Mouse (Mus musculus): Measurements from ENCODE around the gene Upk3bl.
"Not testable (repeated sequence)": the region's sequence is repeated elsewhere in the genome, so short reads cannot be mapped to it uniquely, and the experiment has no call there.

Gene Upk3bl

DNA sequence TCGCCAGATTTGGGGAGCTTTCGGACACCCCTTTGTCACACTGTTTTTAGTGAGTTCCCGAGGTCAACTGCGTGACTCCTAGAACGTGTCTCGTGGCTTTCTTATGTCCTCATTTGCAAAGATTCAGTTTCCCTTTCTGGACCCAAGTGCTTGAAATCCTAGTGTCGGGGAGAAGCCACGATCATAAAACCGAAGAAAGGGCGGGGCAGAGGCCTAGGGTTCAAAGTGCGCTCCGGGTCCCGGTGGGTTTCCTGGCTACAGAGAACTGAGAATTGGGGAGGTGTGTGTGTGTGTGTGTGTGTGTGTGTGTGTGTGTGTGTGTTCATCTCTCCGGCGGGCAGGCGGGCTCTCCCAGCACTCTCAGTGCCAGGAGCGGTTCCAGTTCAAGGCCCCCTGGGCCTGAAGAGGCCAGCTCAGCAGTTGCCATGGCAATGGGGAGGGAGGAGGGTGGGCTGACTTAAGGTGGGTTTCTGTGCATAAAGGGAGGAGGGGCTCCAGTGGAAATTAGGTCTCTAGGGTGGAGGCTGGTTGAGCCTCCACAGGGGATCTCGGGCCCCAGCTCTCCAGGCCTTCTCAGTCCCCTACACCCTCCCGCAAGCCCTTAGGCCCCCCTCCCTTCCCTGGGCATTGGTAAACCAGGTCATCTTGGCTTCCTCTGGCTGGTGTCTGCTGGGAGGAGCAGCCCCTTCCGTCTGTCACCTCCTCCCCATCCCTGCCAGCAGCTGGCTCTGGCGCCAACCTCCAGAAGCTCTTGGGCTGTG is 30.8 kb downstream of the Upk3bl start:
- no peak for DNase-seq (ENCODE audit: low spot score)

DNA sequence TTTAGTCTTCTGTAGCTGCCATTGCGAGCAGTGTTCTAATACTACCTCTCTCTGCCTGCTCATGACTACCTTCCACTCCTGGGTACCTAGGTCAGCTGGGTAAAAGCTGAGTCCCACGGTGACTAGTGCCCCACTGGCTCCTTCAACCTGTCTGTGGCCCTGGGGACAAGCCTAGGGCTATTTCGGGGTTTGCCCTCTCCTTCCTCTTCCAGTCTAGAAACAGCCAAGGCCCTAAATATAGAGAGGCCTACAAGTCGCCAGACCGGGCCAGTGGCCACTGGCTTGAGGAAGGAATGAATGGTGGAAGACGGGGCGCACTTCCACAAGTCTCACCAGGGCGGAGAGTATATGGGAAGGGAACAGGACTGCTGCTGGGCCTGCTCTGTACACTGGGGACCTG is 32.0 kb downstream of the Upk3bl start:
- no peak for DNase-seq (ENCODE audit: low spot score)

DNA sequence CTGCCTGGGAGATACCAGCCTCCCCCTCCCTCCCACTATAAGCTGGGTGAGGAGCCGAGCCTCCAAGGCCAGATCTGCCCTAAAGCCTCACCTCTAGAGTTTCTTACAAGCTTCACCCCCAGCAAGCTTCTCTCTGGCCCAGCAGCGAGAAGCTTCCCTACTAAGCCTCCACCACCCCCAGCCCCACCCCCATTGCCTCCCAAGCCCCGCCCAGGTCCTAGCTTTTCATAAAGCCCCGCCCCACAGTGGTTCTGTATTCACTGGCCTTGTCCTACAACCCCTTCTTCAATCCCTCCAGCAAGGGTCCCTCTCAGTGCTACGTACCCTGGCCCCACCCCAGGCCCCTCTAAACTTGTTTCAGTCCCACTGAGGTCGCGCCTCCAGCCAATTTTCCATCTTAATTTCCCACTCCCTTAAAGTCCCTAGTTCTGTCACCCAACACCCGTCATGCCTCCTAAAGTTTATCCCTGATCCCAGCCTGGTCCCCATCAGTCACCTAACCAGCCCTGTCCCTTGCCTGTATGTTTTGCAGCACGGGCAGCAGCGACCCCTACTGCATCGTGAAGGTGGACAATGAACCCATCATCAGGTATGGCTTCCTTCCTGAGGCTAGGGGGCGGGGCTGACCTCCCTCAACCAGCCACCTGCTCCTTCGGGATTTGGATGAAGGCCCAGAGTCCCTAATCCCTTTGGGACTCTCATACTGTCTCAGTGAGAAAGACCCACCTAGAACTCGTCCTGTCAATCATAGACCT is 34.7 kb downstream of the Upk3bl start:
- no peak for DNase-seq (ENCODE audit: low spot score)

DNA sequence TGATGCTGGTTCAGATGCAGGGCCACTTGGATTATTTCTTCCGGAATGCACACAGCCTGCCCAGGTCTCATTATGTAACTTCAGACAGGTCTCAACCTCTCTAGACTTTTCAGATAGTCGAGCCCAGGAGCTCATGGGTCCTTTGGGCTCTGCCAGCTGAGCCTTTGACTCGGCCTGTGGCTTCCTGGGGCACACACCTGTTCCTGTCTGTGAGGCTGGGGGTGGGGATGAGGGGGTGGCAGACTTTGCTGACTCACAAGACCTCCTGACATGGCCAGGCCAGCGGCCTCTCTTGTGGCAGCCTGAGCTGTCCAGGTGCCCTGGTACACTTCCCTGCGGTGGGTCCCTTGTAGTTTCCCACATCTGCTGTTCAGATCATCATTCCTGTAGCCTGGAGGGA is 37.6 kb downstream of the Upk3bl start:
- no peak for DNase-seq (ENCODE audit: low spot score)

DNA sequence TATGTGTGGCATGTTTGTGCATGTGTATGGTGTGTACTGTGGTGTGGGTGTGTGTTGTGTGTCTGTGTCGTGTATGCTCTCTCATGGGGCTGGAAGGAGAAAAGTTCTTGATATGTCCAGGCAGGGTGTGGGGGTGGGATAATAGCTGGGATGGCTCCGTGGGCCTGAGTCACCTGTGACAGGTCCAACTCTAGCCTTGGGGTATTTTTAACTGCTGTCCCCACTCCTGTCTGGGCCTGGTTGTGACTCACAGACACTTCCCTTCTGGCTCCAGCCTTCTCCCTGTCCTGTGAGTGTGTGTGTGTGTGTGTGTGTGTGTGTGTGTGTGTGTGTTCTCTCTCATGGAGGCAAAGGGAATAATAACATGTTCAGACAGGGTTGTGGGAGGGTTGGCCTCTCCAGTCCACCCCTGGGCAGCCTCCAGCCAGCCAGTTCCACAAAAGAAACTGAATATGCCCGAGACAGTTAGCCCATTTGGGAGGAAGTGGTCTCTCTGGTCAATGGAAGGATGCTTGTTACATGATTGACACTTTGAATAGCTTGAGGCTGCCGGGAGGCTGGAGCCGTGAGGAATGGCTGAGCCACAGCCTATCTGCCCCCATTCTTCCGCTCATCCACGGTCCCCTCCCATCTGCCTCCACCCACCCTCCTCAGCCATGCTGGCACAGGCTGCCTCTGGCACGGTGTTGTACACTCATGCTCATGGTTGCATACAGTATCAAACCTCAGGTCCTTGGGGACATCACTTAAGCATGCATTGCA is 40.1 kb downstream of the Upk3bl start:
- no peak for DNase-seq (ENCODE audit: low spot score)

DNA sequence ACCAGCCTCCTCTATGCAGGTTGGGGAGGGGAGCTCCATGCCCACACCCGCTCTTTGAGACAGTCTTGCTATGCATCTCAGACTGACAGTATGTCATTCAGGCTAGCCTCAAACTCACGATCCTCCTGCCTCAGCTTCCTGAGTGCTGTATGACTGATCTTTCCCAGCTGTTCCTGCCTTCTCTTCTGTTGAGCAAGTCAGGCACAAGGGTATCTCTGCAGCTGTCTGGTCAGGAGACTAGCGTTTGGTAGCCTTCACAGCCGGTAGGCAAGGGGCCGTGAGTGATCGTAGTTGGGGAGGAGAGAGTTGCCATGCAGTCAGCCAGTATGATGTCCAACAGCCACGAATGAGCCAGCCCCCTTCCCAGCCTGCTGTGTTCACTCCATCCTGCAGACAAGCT is 40.8 kb downstream of the Upk3bl start:
- DNase-seq (ENCODE audit: low spot score) = no peak

DNA sequence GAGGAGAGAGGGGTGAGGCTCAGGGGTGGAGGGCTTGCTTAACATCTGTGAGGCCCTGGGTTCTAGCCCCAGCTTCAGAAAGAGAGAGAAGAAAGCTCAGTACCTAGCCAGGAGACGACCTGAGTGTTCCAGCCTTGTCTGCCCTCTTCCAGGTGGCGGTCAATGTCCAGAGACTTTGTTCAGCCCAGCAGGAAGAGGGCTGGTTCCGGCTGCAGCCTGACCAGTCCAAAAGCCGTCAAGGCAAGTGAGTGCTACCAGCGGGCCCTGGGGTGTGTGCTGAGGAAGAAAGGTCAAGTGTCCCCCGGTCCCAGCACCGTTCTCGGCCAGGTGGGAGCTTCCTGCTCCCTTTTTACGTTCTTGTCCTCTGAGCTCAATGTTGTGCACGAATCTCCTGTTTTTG is 44.2 kb downstream of the Upk3bl start:
- no peak for DNase-seq (ENCODE audit: low spot score)

DNA sequence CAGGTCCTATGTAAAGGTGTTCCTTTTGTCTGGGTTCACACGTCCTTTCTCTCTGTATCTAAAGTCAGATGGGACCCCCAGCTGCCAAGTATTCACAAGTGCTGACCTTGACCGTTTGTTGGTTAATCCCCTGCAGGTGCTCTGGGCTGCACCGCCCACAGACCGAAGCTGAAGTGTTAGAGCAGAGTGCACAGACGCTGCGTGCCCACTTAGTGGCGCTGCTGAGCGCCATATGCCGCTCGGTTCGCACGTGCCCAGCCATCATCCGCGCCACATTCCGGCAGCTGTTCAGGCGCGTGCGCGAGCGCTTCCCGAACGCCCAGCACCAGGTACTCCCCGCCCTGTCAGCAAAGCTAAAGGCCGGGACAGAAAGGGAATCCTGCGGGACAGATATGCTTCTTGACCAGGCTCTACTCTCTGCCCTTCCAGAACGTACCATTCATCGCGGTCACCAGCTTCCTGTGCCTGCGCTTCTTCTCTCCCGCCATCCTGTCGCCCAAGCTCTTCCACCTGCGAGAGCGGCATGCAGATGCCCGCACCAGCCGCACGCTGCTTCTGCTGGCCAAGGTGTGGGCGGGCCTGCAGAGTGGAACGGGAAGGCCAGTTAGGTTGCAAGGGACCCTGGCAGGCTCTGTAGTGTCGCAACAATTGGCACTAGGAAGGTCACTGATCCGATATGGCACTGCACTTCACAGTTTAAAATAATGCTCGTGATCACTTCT is 48.0 kb downstream of the Upk3bl start:
- DNase-seq (ENCODE audit: low spot score) = peak; percentile 78

DNA sequence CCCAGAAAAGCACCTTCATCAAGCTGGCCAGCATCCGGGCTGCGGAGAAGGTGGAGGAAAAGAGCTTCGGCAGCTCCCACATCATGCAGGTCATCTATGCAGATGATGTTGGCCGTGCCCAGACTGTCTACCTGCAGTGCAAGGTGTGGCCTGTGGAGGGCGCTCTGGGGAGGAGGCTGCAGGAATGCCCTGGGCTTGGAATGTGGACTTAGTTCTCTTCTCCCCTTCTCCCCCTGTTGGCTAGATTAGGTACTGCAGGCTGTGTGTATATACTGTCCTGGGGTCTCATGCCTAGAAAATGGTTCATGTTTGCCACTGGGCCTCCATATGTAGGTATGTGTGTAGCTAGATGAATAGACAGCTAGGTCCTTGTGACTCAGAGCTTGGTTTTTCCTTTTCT is 50.2 kb downstream of the Upk3bl start:
- DNase-seq (ENCODE audit: low spot score) = peak; percentile 89

DNA sequence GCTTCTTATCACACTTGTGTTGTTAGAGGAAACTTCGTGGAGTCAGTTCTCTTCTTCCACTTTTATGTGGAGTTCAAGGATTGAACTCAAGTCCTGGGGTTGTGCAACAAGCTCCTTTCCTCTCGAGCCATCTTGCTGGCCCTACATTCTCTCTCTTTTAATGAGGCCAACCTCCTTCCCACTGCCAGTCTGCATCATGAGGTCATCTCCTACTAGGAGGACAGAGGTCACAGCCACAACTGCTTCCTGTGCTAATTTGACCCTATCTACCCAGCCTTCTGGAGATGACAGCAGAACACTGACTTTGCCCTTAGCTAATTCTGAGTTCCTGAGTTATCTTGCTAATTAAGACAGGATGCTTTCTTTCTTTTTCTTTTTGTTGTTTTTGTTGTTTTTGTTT is 54.2 kb downstream of the Upk3bl start:
- DNase-seq (ENCODE audit: low spot score) = no peak

DNA sequence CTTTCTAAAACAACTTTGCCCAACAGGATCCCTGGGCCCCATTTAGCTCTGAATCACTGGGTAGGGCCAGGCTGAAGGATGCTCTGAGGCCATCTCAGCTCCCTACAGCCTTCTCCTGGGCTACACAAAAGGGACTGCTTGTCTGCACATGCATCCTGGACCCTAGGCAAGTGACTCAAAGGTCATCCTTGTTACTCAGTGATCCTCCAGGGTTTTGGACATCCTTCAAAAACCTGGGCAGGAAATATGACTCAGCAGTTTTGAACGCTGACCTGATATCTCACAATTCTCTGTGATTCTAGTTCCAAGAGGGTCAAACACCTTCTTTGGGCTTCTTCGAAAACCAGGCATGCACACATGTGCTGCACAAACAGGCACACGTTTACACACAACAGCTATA is 54.8 kb downstream of the Upk3bl start:
- no peak for DNase-seq (ENCODE audit: low spot score)

DNA sequence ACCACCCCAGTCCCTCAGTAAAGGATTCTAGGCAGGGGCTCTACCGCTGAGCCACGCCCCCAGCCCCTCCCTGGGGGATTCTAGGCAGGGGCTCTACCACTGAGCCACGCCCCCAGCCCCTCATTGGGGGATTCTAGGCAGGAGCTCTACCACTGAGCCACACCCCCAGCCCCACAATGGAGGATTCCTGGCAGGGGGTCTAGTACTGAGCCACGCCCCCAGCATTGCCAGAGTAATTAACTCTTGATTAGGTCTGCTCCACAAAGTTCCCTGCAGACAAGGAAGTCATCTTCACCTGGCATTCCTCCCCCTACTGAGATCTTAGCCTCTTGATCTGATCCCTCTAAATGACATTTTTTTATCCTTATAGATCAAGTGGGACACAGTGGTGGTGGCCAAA is 59.3 kb downstream of the Upk3bl start:
- DNase-seq (ENCODE audit: low spot score) = not testable (repeated sequence)
